Mouse (Mus musculus): ENCODE data around the gene Cdx2. TPM values are rescaled to one million over a fixed set of nuclear protein-coding genes. Genes with fewer than 3 reads are reported as not detected.

Gene Cdx2
- polyA plus RNA-seq, 1 experiment from 2014 or later = not detected

- Histone ChIP-seq H3K4me3 (no peak overlapping the region), H3K4me2 (replicated peaks) (no peak overlapping the region), H3K36me3 (no peaks in the 10 kb centered on the region), H3K27me3 (no peaks in the 10 kb centered on the region), H3K9me3 (no peaks in the 10 kb centered on the region), H3K9ac (replicated peaks) (no peak overlapping the region), H3K4me1 (no peaks in the 10 kb centered on the region), H3K27ac (replicated peaks) (no peak overlapping the region)
- no peak for ATAC-seq (ENCODE audit: low FRiP score, low read depth)
- 53% methylated on average over 9 of the region's 9 CpGs for WGBS
These were observed 31.9 kb upstream of the Cdx2 start for GRCm38 (mm10) chr5:147338967-147339366.

- Histone ChIP-seq H3K36me3 (no peaks in the 10 kb centered on the region), H3K9me3 (no peaks in the 10 kb centered on the region), H3K4me2 (replicated peaks) (no peak overlapping the region), H3K4me3 (no peak overlapping the region), H3K27me3 (peaks cover 6% of the 10 kb centered on the region), H3K27ac (replicated peaks) (no peak overlapping the region), H3K4me1 (no peaks in the 10 kb centered on the region), H3K9ac (replicated peaks) (no peak overlapping the region)
- no peak for ATAC-seq (ENCODE audit: low FRiP score, low read depth)
- WGBS = 52% methylated on average over 7 of the region's 7 CpGs
These were observed 25.6 kb upstream of the Cdx2 start for GRCm38 (mm10) chr5:147332711-147333110.

DNA sequence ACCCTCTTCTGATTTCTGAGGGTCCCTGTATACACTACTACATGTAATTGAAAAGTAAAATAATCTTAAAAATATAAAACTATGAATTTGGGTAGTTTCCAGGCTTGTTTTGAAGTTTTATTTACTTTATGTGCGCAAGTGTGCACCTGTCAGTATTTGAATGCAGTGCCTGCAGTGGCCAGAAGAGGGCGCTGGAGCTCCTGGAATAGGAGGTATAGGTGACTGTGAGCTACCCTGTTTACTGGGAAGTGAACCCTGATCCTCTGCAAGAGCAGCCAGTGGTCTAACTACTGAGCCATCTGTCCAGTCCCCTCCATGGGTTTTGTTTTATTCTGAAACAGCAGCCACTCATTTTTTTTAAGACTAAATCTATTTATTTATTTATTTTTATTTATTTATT is 24.5 kb upstream of the Cdx2 start:
- 47% methylated on average over 2 of the region's 2 CpGs for WGBS
- no peak overlapping the region for H3K4me3 ChIP-seq
- H3K36me3 ChIP-seq = no peaks in the 10 kb centered on the region
- no peaks in the 10 kb centered on the region for H3K9me3 ChIP-seq
- no peak overlapping the region for H3K9ac ChIP-seq (replicated peaks)
- peaks cover 6% of the 10 kb centered on the region for H3K27me3 ChIP-seq
- H3K4me1 ChIP-seq = no peaks in the 10 kb centered on the region
- H3K27ac ChIP-seq (replicated peaks) = no peak overlapping the region
- no peak overlapping the region for H3K4me2 ChIP-seq (replicated peaks)
- no peak for ATAC-seq (ENCODE audit: low FRiP score, low read depth)

DNA sequence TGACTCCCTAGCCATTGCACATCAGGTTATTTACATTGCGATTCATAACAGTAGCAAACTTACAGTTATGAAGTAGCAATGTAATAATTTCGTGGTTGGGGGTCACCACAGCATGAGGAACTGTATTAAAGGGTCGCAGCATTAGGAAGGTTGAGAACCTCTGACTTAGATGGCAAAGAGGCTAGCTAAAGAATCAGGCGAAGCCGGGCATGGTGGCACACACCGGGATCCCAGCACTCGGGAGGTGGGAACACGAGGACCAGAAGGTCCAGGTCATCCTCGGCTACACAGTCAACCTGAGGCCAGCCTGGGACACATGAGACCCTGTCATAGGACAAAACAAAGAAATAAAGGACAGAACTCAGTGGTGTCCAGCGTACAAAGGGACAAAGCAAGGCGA is 22.9 kb upstream of the Cdx2 start:
- 83% methylated on average over 11 of the region's 11 CpGs for WGBS
- no peaks in the 10 kb centered on the region for H3K4me1 ChIP-seq
- H3K27me3 ChIP-seq = peaks cover 6% of the 10 kb centered on the region
- H3K9ac ChIP-seq (replicated peaks) = no peak overlapping the region
- no peak for ATAC-seq (ENCODE audit: low FRiP score, low read depth)
- H3K4me2 ChIP-seq (replicated peaks) = no peak overlapping the region
- no peak overlapping the region for H3K27ac ChIP-seq (replicated peaks)
- H3K36me3 ChIP-seq = no peaks in the 10 kb centered on the region
- H3K4me3 ChIP-seq = no peak overlapping the region
- H3K9me3 ChIP-seq = no peaks in the 10 kb centered on the region

- Histone ChIP-seq H3K27me3 (peaks cover 19% of the 10 kb centered on the region), H3K4me3 (no peak overlapping the region), H3K27ac (replicated peaks) (no peak overlapping the region), H3K9me3 (no peaks in the 10 kb centered on the region), H3K9ac (replicated peaks) (no peak overlapping the region), H3K4me2 (replicated peaks) (no peak overlapping the region), H3K36me3 (no peaks in the 10 kb centered on the region), H3K4me1 (no peaks in the 10 kb centered on the region)
- WGBS = 93% methylated on average over 5 of the region's 5 CpGs
- no peak for ATAC-seq (ENCODE audit: low FRiP score, low read depth)
These were observed 20.6 kb upstream of the Cdx2 start for GRCm38 (mm10) chr5:147327636-147328035.

- Histone ChIP-seq H3K4me3 (no peak overlapping the region), H3K36me3 (no peaks in the 10 kb centered on the region), H3K4me1 (no peaks in the 10 kb centered on the region), H3K27ac (replicated peaks) (no peak overlapping the region), H3K4me2 (replicated peaks) (no peak overlapping the region), H3K9ac (replicated peaks) (no peak overlapping the region), H3K27me3 (peaks cover 36% of the 10 kb centered on the region), H3K9me3 (no peaks in the 10 kb centered on the region)
- 77% methylated on average over 11 of the region's 11 CpGs for WGBS
- ATAC-seq (ENCODE audit: low FRiP score, low read depth) = no peak
These were observed 18.9 kb upstream of the Cdx2 start for GRCm38 (mm10) chr5:147325931-147326330.

- no peaks in the 10 kb centered on the region for H3K4me1 ChIP-seq
- no peak overlapping the region for H3K4me3 ChIP-seq
- H3K9me3 ChIP-seq = no peaks in the 10 kb centered on the region
- H3K27me3 ChIP-seq = peaks cover 54% of the 10 kb centered on the region
- H3K9ac ChIP-seq (replicated peaks) = no peak overlapping the region
- ATAC-seq (ENCODE audit: low FRiP score, low read depth) = no peak
- 19% methylated on average over 17 of the region's 17 CpGs for WGBS
- H3K4me2 ChIP-seq (replicated peaks) = no peak overlapping the region
- no peak overlapping the region for H3K27ac ChIP-seq (replicated peaks)
- H3K36me3 ChIP-seq = no peaks in the 10 kb centered on the region
These were observed 16.3 kb upstream of the Cdx2 start for GRCm38 (mm10) chr5:147323237-147323917.

DNA sequence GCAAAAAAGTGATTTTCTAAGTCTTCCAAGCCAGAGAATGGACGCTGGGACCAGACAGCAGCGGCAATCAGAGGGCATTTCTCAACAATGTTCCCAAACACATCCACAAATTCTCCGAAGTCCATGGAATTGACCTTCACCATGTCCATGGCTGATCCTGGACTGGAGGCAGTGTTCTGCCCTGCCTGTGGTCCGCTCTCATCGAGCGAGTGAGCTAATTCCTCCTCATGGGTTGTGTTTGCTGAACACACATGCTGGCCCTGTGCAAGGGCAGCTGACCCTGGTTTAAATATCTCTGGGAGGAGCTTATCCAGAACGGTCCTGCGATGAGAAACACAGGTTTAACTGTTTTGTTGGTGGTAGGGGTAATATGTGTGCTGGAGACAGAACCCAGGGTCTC is 15.1 kb upstream of the Cdx2 start, which contains the start of gene Urad:
Gene Urad, minus strand, starts transcription at position 258 of the 400 bp plus-strand sequence.
- Histone ChIP-seq H3K9me3 (no peaks in the 10 kb centered on the region), H3K4me2 (replicated peaks) (no peak within 1 kb of the TSS), H3K4me3 (no peak within 1 kb of the TSS), H3K9ac (replicated peaks) (no peak within 1 kb of the TSS), H3K4me1 (no peaks in the 10 kb centered on the region), H3K27ac (replicated peaks) (no peak within 1 kb of the TSS), H3K36me3 (no peaks in the 10 kb centered on the region), H3K27me3 (peaks cover 66% of the 10 kb centered on the region)
- WGBS = 70% methylated on average over 8 of the region's 8 CpGs
- ATAC-seq (ENCODE audit: low FRiP score, low read depth) = no peak

DNA sequence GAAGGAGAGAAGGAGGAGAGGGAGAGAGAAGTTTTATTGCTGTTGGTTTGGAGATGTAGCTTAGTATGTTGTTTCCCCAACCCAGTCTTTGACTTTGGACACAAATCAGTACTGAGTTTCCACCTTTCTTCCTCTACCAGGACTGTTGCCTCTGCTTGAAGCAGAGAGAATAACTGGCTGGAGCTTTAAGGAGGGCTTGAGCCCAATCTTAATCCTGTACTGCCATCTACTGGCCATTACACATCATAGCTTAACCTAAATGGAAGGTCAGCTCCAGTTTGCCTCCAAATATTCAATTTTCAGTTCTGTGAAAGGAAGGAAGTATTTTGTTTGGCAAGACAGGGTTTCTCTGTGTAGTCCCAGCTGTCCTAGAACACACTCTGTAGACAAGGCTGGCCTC is 12.6 kb upstream of the Cdx2 start:
- Histone ChIP-seq H3K27me3 (peaks cover 91% of the 10 kb centered on the region), H3K4me2 (replicated peaks) (no peak overlapping the region), H3K4me3 (no peak overlapping the region), H3K27ac (replicated peaks) (no peak overlapping the region), H3K9ac (replicated peaks) (no peak overlapping the region), H3K36me3 (no peaks in the 10 kb centered on the region), H3K4me1 (no peaks in the 10 kb centered on the region; the same call in 1 of the 2 replicates), H3K9me3 (no peaks in the 10 kb centered on the region)
- 0 out of 2 replicates have a peak, but pooled peaks have one; percentile 32 for ATAC-seq (ENCODE audit: low FRiP score, low read depth)

DNA sequence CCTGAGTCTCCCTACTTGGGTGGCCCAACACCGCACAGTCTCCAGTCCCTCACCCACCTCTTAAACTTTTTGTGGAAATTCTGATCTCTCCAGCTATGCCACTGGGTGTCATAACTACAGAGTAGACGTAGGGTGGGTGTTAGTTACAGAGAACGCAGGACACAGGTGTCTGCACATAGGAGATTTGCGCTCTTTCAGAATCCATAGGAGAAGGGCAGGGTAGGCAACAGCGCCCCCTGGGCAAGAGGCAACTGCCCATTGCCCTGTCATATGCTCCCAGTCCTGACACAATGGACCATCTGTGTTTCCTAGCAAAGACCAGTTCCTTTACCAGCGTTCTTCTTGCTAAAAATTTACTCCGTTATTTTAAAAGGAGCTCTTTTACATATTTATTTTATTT is 10.9 kb upstream of the Cdx2 start:
- H3K4me2 ChIP-seq (replicated peaks) = no peak overlapping the region
- H3K9ac ChIP-seq (replicated peaks) = no peak overlapping the region
- no peak overlapping the region for H3K27ac ChIP-seq (replicated peaks)
- peaks cover 99% of the 10 kb centered on the region for H3K27me3 ChIP-seq
- no peak overlapping the region for H3K4me3 ChIP-seq
- H3K36me3 ChIP-seq = no peaks in the 10 kb centered on the region
- no peaks in the 10 kb centered on the region; the same call in 1 of the 2 replicates for H3K4me1 ChIP-seq
- no peak for ATAC-seq (ENCODE audit: low FRiP score, low read depth)
- WGBS = 18% methylated on average over 7 of the region's 7 CpGs
- no peaks in the 10 kb centered on the region for H3K9me3 ChIP-seq

GRCm38 (mm10) chr5:147317321-147317720 is 10.3 kb upstream of the Cdx2 start:
- Histone ChIP-seq H3K36me3 (no peaks in the 10 kb centered on the region), H3K4me2 (replicated peaks) (no peak overlapping the region), H3K27me3 (peaks cover 99% of the 10 kb centered on the region), H3K9ac (replicated peaks) (no peak overlapping the region), H3K4me1 (no peaks in the 10 kb centered on the region; the same call in 1 of the 2 replicates), H3K27ac (replicated peaks) (no peak overlapping the region), H3K9me3 (no peaks in the 10 kb centered on the region), H3K4me3 (no peak overlapping the region)
- 4% methylated on average over 7 of the region's 7 CpGs for WGBS
- ATAC-seq (ENCODE audit: low FRiP score, low read depth) = no peak

GRCm38 (mm10) chr5:147315432-147316075 is 8.5 kb upstream of the Cdx2 start:
- no peak overlapping the region for H3K4me2 ChIP-seq (replicated peaks)
- no peak overlapping the region for H3K9ac ChIP-seq (replicated peaks)
- no peak overlapping the region for H3K4me3 ChIP-seq
- peaks cover 98% of the 10 kb centered on the region for H3K27me3 ChIP-seq
- under 1% methylated on average over 25 of the region's 25 CpGs for WGBS
- no peak overlapping the region for H3K27ac ChIP-seq (replicated peaks)
- no peaks in the 10 kb centered on the region; the same call in 1 of the 2 replicates for H3K4me1 ChIP-seq
- ATAC-seq (ENCODE audit: low FRiP score, low read depth) = no peak
- no peaks in the 10 kb centered on the region for H3K36me3 ChIP-seq
- H3K9me3 ChIP-seq = no peaks in the 10 kb centered on the region
